Mouse (Mus musculus): ENCODE measurements around the gene Gm21913. TPM values are rescaled to one million over a fixed set of nuclear protein-coding genes. Genes with fewer than 3 reads are reported as not detected.

Gene Gm21913
- not detected in 2 replicates for polyA plus RNA-seq (2012; rRNA removed)

DNA sequence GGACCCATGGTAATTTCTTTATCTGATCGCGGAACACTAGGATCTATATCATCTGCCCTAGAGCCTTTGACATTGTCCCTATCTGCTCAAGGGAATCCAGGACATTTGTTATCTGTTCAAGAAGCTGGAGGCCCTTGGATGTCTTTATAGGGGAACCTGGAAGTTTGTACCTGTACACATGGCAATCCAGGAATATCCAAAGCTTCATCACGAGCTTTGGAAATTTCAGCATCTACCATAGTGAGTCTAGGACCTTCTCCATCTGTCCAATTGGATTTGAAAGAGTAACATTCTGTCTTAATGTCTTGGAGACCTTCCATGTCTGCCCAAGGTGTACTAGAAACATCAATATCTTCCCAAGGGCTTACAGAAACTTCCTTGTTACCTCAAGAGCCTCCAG is at the start of gene Gm21913:
Gene Gm21913 (plus strand): TSS at position 301 of the 400 bp plus-strand sequence.

Other genes with a start within 250 kb of the Gm21913 start
- not detected in 2 replicates for gene Gm29110, start 153.4 kb upstream of the Gm21913 start, polyA plus RNA-seq (2012; rRNA removed)